Mouse (Mus musculus): ENCODE results near the gene Thumpd3. TPM values are rescaled to one million over a fixed set of nuclear protein-coding genes. Genes with fewer than 3 reads are reported as not detected.
A peak's percentile ranks its signal among the peaks of the same experiment; 100 is the strongest.

The Thumpd3 gene
- polyA plus RNA-seq, 1 experiment from 2014 or later, result 33.6 TPM

DNA sequence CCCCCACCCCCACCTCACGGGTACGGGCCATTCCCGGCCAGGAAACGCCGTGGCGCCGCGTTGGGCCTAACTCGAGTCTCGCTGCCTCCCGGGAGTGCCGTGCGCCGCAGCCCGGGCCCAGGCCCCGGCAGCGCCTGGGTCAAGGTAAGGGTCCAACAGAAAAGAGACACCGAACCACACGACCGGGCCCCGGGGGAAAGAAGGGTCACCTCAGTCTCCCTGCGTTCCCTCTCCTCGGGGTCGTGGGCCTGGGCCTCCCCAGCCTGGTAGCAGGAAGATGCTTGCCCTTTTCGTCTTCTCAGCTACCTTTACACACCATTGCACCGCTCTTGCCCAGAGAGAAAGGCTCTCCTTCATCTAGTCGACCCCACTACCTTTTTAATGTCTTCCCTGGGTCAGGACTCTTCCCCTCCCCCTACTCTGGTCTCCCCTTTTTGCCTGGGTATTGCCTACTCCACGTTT is 31.6 kb downstream of the Thumpd3 start:
- DNase-seq (ENCODE audit: low spot score) (no peak), ATAC-seq (ENCODE audit: low FRiP score, low TSS enrichment) (no peak)
- peak overlapping the region; percentile 78 for H3K4me3 ChIP-seq (ENCODE audit: low read depth, low read length)
- no peaks in the 10 kb centered on the region for H3K36me3 ChIP-seq (ENCODE audit: control insufficient read depth, insufficient read depth, low read length)
- no peaks in the 10 kb centered on the region for H3K9me3 ChIP-seq (ENCODE audit: control insufficient read depth, low read length)
- H3K4me1 ChIP-seq (replicated peaks; ENCODE audit: control insufficient read depth, insufficient read depth), result no peaks in the 10 kb centered on the region
- H3K27ac ChIP-seq (replicated peaks), result peak overlapping the region; percentile 99
- no peaks in the 10 kb centered on the region for H3K27me3 ChIP-seq (ENCODE audit: control insufficient read depth, insufficient read depth, low read length)
- under 1% methylated on average over 23 of the region's 28 CpGs for WGBS
- H3K4me2 ChIP-seq (replicated peaks; ENCODE audit: low read depth), result peak overlapping the region; percentile 81
- H3K9ac ChIP-seq (ENCODE audit: low read length), result peak overlapping the region; percentile 90
- TF ChIP-seq EP300 (optimal IDR thresholded peaks at IDR 0.05), result no peak
- no peak for TF ChIP-seq CTCF (IDR thresholded peaks at IDR 0.05; ENCODE audit: low read depth)

GRCm38 (mm10) chr6:113078031-113078721 is 32.2 kb downstream of the Thumpd3 start:
- TF ChIP-seq CTCF (IDR thresholded peaks at IDR 0.05; ENCODE audit: low read depth) (peak; percentile 11; the same call in 1 of the 2 replicates), EP300 (optimal IDR thresholded peaks at IDR 0.05) (no peak)
- DNase-seq (ENCODE audit: low spot score), result peak; percentile 47
- Histone ChIP-seq H3K4me2 (replicated peaks; ENCODE audit: low read depth) (peak overlapping the region; percentile 81), H3K9me3 (ENCODE audit: control insufficient read depth, low read length) (no peaks in the 10 kb centered on the region), H3K27me3 (ENCODE audit: control insufficient read depth, insufficient read depth, low read length) (no peaks in the 10 kb centered on the region), H3K36me3 (ENCODE audit: control insufficient read depth, insufficient read depth, low read length) (no peaks in the 10 kb centered on the region), H3K4me1 (replicated peaks; ENCODE audit: control insufficient read depth, insufficient read depth) (no peaks in the 10 kb centered on the region), H3K9ac (ENCODE audit: low read length) (peak overlapping the region; percentile 90), H3K4me3 (ENCODE audit: low read depth, low read length) (peak overlapping the region; percentile 78), H3K27ac (replicated peaks) (peak overlapping the region; percentile 99)
- ATAC-seq (ENCODE audit: low FRiP score, low TSS enrichment), result no peak
- 1% methylated on average over 18 of the region's 18 CpGs for WGBS

- Histone ChIP-seq H3K36me3 (ENCODE audit: control insufficient read depth, insufficient read depth, low read length) (no peaks in the 10 kb centered on the region), H3K9ac (ENCODE audit: low read length) (peak overlapping the region; percentile 50), H3K27ac (replicated peaks) (peak overlapping the region; percentile 74; the same call in 1 of the 2 replicates), H3K9me3 (ENCODE audit: control insufficient read depth, low read length) (no peaks in the 10 kb centered on the region), H3K4me2 (replicated peaks; ENCODE audit: low read depth) (peak overlapping the region; percentile 81), H3K4me3 (ENCODE audit: low read depth, low read length) (peak overlapping the region; percentile 78), H3K27me3 (ENCODE audit: control insufficient read depth, insufficient read depth, low read length) (no peaks in the 10 kb centered on the region), H3K4me1 (replicated peaks; ENCODE audit: control insufficient read depth, insufficient read depth) (no peaks in the 10 kb centered on the region)
- WGBS, result 2% methylated on average over 3 of the region's 3 CpGs
- ATAC-seq (ENCODE audit: low FRiP score, low TSS enrichment), result no peak
- TF ChIP-seq EP300 (optimal IDR thresholded peaks at IDR 0.05) (no peak), CTCF (IDR thresholded peaks at IDR 0.05; ENCODE audit: low read depth) (no peak)
- peak; percentile 55 for DNase-seq (ENCODE audit: low spot score)
These were observed 33.5 kb downstream of the Thumpd3 start for GRCm38 (mm10) chr6:113079492-113079891.

GRCm38 (mm10) chr6:113082229-113082628 is 36.2 kb downstream of the Thumpd3 start:
- Histone ChIP-seq H3K27ac (replicated peaks) (peak overlapping the region; percentile 36), H3K4me2 (replicated peaks; ENCODE audit: low read depth) (peak overlapping the region; percentile 6; the same call in 1 of the 2 replicates), H3K36me3 (ENCODE audit: control insufficient read depth, insufficient read depth, low read length) (no peaks in the 10 kb centered on the region), H3K4me3 (ENCODE audit: low read depth, low read length) (no peak overlapping the region), H3K9ac (ENCODE audit: low read length) (no peak overlapping the region), H3K9me3 (ENCODE audit: control insufficient read depth, low read length) (no peaks in the 10 kb centered on the region), H3K4me1 (replicated peaks; ENCODE audit: control insufficient read depth, insufficient read depth) (no peaks in the 10 kb centered on the region), H3K27me3 (ENCODE audit: control insufficient read depth, insufficient read depth, low read length) (no peaks in the 10 kb centered on the region)
- peak; percentile 70 for DNase-seq (ENCODE audit: low spot score)
- 13% methylated on average over 6 of the region's 6 CpGs for WGBS
- TF ChIP-seq EP300 (optimal IDR thresholded peaks at IDR 0.05) (no peak), CTCF (IDR thresholded peaks at IDR 0.05; ENCODE audit: low read depth) (no peak)
- ATAC-seq (ENCODE audit: low FRiP score, low TSS enrichment), result no peak; the same call in 1 of the 2 replicates

- 34% methylated on average over 4 of the region's 4 CpGs for WGBS
- ATAC-seq (ENCODE audit: low FRiP score, low TSS enrichment) (no peak), DNase-seq (ENCODE audit: low spot score) (no peak)
- no peaks in the 10 kb centered on the region for H3K9me3 ChIP-seq (ENCODE audit: control insufficient read depth, low read length)
- TF ChIP-seq EP300 (optimal IDR thresholded peaks at IDR 0.05) (no peak), CTCF (IDR thresholded peaks at IDR 0.05; ENCODE audit: low read depth) (no peak)
- H3K36me3 ChIP-seq (ENCODE audit: control insufficient read depth, insufficient read depth, low read length), result no peaks in the 10 kb centered on the region
- no peak overlapping the region for H3K4me2 ChIP-seq (replicated peaks; ENCODE audit: low read depth)
- no peak overlapping the region for H3K9ac ChIP-seq (ENCODE audit: low read length)
- H3K27me3 ChIP-seq (ENCODE audit: control insufficient read depth, insufficient read depth, low read length), result no peaks in the 10 kb centered on the region
- H3K4me3 ChIP-seq (ENCODE audit: low read depth, low read length), result no peak overlapping the region
- H3K4me1 ChIP-seq (replicated peaks; ENCODE audit: control insufficient read depth, insufficient read depth), result no peaks in the 10 kb centered on the region
- no peak overlapping the region for H3K27ac ChIP-seq (replicated peaks)
These were observed 38.6 kb downstream of the Thumpd3 start for GRCm38 (mm10) chr6:113084590-113084989.

- DNase-seq (ENCODE audit: low spot score) (no peak), ATAC-seq (ENCODE audit: low FRiP score, low TSS enrichment) (no peak)
- Histone ChIP-seq H3K27ac (replicated peaks) (no peak overlapping the region), H3K4me2 (replicated peaks; ENCODE audit: low read depth) (no peak overlapping the region), H3K9me3 (ENCODE audit: control insufficient read depth, low read length) (no peaks in the 10 kb centered on the region), H3K9ac (ENCODE audit: low read length) (no peak overlapping the region), H3K27me3 (ENCODE audit: control insufficient read depth, insufficient read depth, low read length) (no peaks in the 10 kb centered on the region), H3K36me3 (ENCODE audit: control insufficient read depth, insufficient read depth, low read length) (no peaks in the 10 kb centered on the region), H3K4me1 (replicated peaks; ENCODE audit: control insufficient read depth, insufficient read depth) (no peaks in the 10 kb centered on the region), H3K4me3 (ENCODE audit: low read depth, low read length) (no peak overlapping the region)
- 71% methylated on average over 3 of the region's 3 CpGs for WGBS
- TF ChIP-seq EP300 (optimal IDR thresholded peaks at IDR 0.05) (no peak), CTCF (IDR thresholded peaks at IDR 0.05; ENCODE audit: low read depth) (no peak)
These were observed 47.2 kb downstream of the Thumpd3 start for GRCm38 (mm10) chr6:113093206-113093605.

Data from stomach, postnatal 0 days (tissue).